Mouse (Mus musculus): Measurements from ENCODE around the gene Ncf2. TPM values are rescaled to one million over a fixed set of nuclear protein-coding genes. Genes with fewer than 3 reads are reported as not detected.

Gene Ncf2
- polyA plus RNA-seq, 1 experiment, result 14.4 TPM

DNA sequence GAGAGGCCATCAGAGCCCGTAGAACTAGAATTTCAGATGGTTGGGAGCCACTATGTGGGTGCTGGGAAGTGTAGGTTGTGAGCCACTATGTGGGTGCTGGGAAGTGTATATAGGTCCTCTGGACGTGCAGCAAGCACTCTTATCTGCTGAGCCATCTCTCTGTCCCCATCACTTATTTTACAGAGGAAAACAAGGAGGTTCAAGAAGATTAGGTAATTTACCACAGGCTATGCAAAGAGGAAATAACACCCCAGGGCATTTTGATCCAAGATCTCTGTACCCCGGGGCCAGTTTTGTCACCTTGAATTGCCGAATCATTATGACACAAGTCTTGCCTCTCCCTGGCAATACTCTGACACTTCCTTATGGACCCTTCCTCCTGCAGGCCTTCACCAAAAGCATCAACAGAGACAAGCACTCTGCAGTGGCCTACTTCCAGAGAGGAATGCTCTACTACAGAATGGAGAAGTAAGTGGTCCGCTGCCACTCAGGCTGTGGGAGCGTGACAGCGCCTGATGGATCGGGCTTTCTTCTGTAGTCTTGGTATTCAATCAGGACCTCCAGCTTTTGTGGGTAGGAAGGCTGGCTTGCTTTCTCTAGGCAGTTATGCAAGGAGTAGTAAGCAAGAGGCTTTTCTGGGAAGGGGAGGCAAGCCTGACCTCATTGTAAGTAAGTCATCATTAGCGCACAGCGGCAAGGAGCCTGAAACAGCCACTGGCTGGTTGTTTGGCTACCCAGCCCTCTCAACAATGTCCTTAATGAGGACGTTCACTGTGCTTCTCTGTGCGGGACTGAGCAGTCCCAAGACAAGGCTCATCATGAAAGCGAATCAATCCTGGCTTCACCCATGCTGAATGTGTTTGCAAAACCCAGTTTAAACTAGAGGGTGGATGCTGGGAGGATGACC is 10.8 kb downstream of the Ncf2 start:
- Histone ChIP-seq H3K4me3 (replicated peaks; ENCODE audit: extremely low read depth, low read depth, low read length) (no peak overlapping the region), H3K4me1 (ENCODE audit: control insufficient read depth, insufficient read depth, low read length) (no peaks in the 10 kb centered on the region)
- WGBS, result 83% methylated on average over 13 of the region's 13 CpGs
- DNase-seq, result no peak
- TF ChIP-seq CTCF (IDR thresholded peaks at IDR 0.05; ENCODE audit: insufficient read depth, low read length), result no peak
- no peak for TF ChIP-seq POLR2A (IDR thresholded peaks at IDR 0.05; ENCODE audit: borderline replicate concordance, extremely low read depth, low read depth, low read length)

DNA sequence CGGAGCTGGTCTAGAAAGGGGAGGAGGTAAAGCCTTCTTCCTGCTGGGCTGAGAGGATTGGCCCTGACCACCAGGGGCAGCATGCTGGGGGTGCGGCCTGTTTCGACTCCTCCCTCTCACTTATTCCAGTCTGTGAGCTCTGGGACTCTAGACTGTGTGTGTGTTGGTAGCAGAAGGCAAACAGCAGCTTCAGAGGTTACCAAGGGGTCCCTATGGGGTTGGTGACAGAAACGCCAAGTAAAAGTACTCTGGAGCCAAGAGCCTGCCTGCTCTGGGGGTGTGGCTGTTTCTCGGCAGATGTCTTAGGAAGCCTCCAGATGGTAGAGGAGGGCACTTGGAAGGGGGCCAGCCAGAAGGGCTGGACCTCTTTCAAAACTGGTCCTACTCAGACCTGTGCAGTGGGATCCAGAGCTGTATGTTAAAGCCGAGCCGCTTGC is 15.3 kb downstream of the Ncf2 start:
- DNase-seq, result no peak
- WGBS, result 37% methylated on average over 7 of the region's 7 CpGs

DNA sequence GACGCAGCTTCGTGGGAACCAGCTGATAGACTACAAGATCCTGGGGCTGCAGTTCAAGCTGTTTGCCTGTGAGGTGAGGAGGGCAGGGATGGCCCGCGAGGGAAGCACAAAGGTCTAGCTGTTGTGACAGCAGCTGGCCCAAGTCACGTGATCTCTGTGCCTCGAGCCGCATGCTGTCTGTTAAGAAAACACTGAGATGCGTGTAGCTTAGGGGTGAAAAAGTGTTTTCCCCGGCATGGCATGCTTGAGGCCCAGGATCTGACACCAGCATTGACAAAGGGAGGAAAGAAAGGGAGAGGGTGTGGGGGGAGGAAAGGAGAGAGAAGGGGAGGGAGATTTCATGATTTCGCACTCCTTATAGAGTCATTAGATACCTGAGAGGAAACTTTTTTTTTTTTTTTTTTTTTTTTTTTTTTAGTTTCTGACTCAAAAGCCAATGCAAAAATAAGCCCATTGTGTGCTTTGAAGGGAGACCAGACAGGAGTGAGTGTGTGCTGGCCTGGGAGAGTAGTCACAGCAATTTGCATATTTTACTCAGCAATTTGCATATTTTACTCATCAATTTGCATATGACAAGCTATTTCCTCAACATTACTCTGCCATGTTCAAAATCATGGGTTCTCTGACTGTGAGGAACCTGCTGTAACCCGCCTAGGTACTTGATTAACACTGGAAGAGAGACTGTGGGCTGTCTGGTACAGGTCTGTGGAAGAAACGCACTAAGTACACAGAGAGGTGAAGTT is 17.2 kb downstream of the Ncf2 start:
- 47% methylated on average over 12 of the region's 12 CpGs for WGBS
- TF ChIP-seq CTCF (IDR thresholded peaks at IDR 0.05; ENCODE audit: insufficient read depth, low read length), result no peak
- no peak for TF ChIP-seq POLR2A (IDR thresholded peaks at IDR 0.05; ENCODE audit: borderline replicate concordance, extremely low read depth, low read depth, low read length)
- no peak for DNase-seq
- Histone ChIP-seq H3K4me1 (ENCODE audit: control insufficient read depth, insufficient read depth, low read length) (no peaks in the 10 kb centered on the region), H3K4me3 (replicated peaks; ENCODE audit: extremely low read depth, low read depth, low read length) (no peak overlapping the region)

More for the DNA sequence above, 15.3 kb downstream of the Ncf2 start:
- Histone ChIP-seq H3K4me3 (replicated peaks; ENCODE audit: extremely low read depth, low read depth, low read length) (no peak overlapping the region), H3K4me1 (ENCODE audit: control insufficient read depth, insufficient read depth, low read length) (no peaks in the 10 kb centered on the region)
- TF ChIP-seq POLR2A (IDR thresholded peaks at IDR 0.05; ENCODE audit: borderline replicate concordance, extremely low read depth, low read depth, low read length) (no peak), CTCF (IDR thresholded peaks at IDR 0.05; ENCODE audit: insufficient read depth, low read length) (peak; percentile 27)

DNA sequence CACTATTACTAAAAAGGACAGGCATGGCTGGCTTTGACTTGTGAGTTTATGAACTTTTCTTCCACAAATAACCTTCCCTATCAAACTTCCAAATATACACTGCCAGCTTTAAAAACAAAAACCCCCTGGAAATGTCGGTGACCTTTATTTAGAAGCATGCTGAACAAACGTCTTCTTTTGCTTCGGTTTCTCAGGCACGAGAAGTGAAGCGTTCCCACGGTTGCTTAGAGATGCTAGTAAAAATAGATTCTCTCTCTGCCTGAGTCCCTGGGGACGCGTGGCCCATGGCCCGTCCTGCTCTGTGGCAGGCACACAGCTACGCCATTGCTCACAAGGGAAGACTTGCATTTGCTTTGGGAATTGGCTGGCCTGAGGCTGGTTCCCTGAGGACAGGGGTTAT is 17.8 kb downstream of the Ncf2 start:
- WGBS, result 52% methylated on average over 10 of the region's 10 CpGs
- DNase-seq, result no peak
- H3K4me3 ChIP-seq (replicated peaks; ENCODE audit: extremely low read depth, low read depth, low read length), result no peak overlapping the region
- no peaks in the 10 kb centered on the region for H3K4me1 ChIP-seq (ENCODE audit: control insufficient read depth, insufficient read depth, low read length)
- TF ChIP-seq POLR2A (IDR thresholded peaks at IDR 0.05; ENCODE audit: borderline replicate concordance, extremely low read depth, low read depth, low read length) (0 out of 2 replicates have a peak, but pooled peaks have one; percentile 12), CTCF (IDR thresholded peaks at IDR 0.05; ENCODE audit: insufficient read depth, low read length) (no peak)

DNA sequence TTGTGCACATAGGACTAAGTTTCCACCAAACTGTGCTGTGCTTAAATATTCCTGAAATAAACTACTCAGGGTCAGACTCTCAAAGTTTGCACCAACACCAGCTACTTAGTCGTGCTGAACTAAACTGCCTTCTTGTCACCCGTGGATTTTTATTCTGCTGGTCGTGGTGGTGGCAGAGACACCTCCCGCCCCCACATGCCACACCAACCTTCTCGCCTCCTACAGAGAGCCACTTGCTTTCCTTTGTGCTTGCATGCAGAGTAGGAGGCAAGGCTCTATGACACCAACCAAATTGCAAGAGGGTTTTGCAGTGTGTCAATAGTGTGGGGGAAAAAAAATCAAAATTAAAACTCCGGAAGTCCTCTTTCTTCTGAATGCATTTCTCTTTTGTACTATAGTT is 19.6 kb downstream of the Ncf2 start:
- 78% methylated on average over 6 of the region's 6 CpGs for WGBS
- no peak overlapping the region for H3K4me3 ChIP-seq (replicated peaks; ENCODE audit: extremely low read depth, low read depth, low read length)
- no peaks in the 10 kb centered on the region for H3K4me1 ChIP-seq (ENCODE audit: control insufficient read depth, insufficient read depth, low read length)
- no peak for DNase-seq
- TF ChIP-seq POLR2A (IDR thresholded peaks at IDR 0.05; ENCODE audit: borderline replicate concordance, extremely low read depth, low read depth, low read length) (no peak), CTCF (IDR thresholded peaks at IDR 0.05; ENCODE audit: insufficient read depth, low read length) (no peak)

DNA sequence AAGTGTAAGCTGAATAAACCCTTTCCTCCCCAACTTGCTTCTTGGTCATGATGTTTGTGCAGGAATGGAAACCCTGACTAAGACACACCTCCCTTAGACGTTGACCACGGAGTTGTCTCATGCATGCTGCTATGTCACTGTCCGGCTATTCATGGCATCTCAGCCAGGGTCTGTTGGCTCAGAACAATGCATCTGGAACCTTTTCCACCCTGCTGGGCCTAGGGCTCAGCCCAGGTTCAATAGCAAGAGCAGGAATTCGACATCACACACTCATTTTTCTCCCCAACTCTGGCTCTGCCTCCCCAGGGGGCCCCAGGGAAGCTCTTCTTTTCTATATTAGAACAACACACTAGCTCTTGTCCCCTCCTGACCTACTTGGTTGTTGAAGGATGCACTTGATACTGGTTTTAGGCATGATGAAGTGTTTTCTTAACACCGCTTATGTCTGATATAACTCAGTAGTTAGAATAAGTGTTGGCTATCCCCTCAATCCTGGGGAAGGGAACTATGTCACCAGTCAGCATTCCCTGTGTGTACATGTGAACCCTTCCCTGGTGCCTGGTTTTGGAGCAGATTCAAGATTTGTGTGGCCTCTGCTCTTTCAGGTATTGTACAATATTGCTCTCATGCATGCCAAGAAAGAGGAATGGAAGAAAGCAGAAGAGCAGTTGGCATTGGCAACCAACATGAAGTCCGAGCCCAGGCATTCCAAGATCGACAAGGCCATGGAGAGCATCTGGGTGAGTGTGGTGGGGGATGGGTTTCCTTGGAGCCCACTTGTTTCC is 21.1 kb downstream of the Ncf2 start:
- Histone ChIP-seq H3K4me1 (ENCODE audit: control insufficient read depth, insufficient read depth, low read length) (no peaks in the 10 kb centered on the region), H3K4me3 (replicated peaks; ENCODE audit: extremely low read depth, low read depth, low read length) (no peak overlapping the region)
- TF ChIP-seq POLR2A (IDR thresholded peaks at IDR 0.05; ENCODE audit: borderline replicate concordance, extremely low read depth, low read depth, low read length) (no peak), CTCF (IDR thresholded peaks at IDR 0.05; ENCODE audit: insufficient read depth, low read length) (no peak)
- 66% methylated on average over 7 of the region's 7 CpGs for WGBS
- DNase-seq, result no peak

DNA sequence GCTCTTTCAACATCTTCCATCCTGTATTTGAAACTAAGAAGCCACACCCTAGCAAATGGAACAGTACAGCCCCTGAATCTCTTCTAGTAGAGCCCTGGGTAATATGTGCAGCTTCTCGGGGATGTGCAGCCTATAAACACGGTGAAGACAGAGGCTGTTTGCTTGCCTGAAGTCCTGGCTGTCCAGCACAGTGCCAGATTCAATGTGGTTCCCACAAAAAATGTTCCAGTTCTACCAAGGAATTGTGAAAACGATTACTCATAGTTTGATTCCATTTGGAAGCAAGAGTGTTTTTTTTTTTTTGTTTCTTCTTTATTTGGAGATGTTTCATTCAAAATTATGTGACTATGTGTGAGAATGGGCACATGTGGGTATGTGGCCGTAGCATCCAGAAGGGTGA is 21.8 kb downstream of the Ncf2 start:
- no peak for DNase-seq

DNA sequence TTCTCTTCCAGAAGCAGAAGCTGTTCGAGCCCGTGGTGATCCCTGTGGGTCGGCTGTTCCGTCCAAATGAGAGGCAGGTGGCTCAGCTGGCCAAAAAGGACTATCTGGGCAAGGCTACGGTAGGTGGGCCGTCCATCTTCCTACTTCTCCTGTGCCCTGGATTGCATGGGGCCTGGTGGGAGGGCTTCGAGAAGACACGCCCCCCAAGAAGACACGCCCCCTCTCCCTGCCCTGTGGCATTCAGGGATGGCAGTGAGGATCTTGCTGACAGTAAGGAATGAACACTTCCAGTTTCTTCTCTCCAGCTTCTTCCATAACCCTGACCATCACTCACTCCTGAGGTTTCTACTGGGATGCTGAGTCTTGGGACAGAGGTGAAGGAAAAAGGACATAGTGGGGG is 24.2 kb downstream of the Ncf2 start:
- WGBS, result 75% methylated on average over 9 of the region's 9 CpGs
- Histone ChIP-seq H3K4me3 (replicated peaks; ENCODE audit: extremely low read depth, low read depth, low read length) (no peak overlapping the region), H3K4me1 (ENCODE audit: control insufficient read depth, insufficient read depth, low read length) (no peaks in the 10 kb centered on the region)
- DNase-seq, result no peak
- no peak for TF ChIP-seq CTCF (IDR thresholded peaks at IDR 0.05; ENCODE audit: insufficient read depth, low read length)
- no peak for TF ChIP-seq POLR2A (IDR thresholded peaks at IDR 0.05; ENCODE audit: borderline replicate concordance, extremely low read depth, low read depth, low read length)

More for the DNA sequence above, 21.8 kb downstream of the Ncf2 start:
- no peak overlapping the region for H3K4me3 ChIP-seq (replicated peaks; ENCODE audit: extremely low read depth, low read depth, low read length)
- no peak for TF ChIP-seq CTCF (IDR thresholded peaks at IDR 0.05; ENCODE audit: insufficient read depth, low read length)
- 73% methylated on average over 4 of the region's 4 CpGs for WGBS
- no peaks in the 10 kb centered on the region for H3K4me1 ChIP-seq (ENCODE audit: control insufficient read depth, insufficient read depth, low read length)

DNA sequence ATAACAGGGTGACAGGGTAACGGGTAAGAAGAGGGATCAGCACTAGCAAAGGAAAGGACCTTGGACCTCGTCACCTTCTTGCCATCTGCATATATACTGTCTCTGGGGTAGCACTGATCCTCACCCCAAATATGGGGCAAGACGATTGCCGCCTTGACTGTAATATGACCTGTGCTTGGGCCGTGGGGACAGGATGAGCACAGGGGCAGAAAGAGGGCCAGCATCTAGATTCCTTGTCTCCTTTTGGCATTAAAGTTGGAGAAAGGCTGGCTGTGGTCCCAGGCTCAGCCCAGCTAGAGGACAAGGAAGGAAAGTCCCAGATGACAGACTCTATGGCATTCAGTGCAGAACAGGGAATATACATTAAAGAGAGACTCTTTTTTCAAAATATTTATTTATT is 26.5 kb downstream of the Ncf2 start:
- Histone ChIP-seq H3K4me1 (ENCODE audit: control insufficient read depth, insufficient read depth, low read length) (no peaks in the 10 kb centered on the region), H3K4me3 (replicated peaks; ENCODE audit: extremely low read depth, low read depth, low read length) (no peak overlapping the region)
- TF ChIP-seq POLR2A (IDR thresholded peaks at IDR 0.05; ENCODE audit: borderline replicate concordance, extremely low read depth, low read depth, low read length) (no peak), CTCF (IDR thresholded peaks at IDR 0.05; ENCODE audit: insufficient read depth, low read length) (no peak)
- DNase-seq, result no peak
- WGBS, result 79% methylated on average over 5 of the region's 5 CpGs

Measured in lung, adult 2 months (tissue).